ENCODE assay signal across 15 mouse cellular contexts in genomic region chr14:30106550-30106949, GRCm38 (mm10).
"Had no signal": no experiment of that assay in that cellular context is flagged by ENCODE, and none has a peak within 500 bp of the region (broad histone marks: within the 10 kb centered on the region; RNA-seq: fewer than 3 reads in every experiment).

No protein-coding gene starts in this region.

- H3K36me3 ChIP-seq: liver, embryonic 15.5 days; midbrain, embryonic 12.5 days; midbrain, embryonic 15.5 days; neural tube, embryonic 12.5 days had no signal

- ATAC-seq: liver, postnatal 0 days; lung, postnatal 0 days; midbrain, embryonic 15.5 days had no signal

- H3K4me1 ChIP-seq: megakaryocyte, embryonic 14.5 days; midbrain, embryonic 12.5 days; midbrain, embryonic 15.5 days; neural tube, embryonic 12.5 days had no signal

- H3K27ac ChIP-seq: liver, embryonic 15.5 days; lung, embryonic 15.5 days; macrophage; midbrain, embryonic 12.5 days; midbrain, embryonic 15.5 days; neural tube, embryonic 12.5 days had no signal

- H3K9me3 ChIP-seq: liver, embryonic 15.5 days; lung, embryonic 15.5 days; megakaryocyte, embryonic 14.5 days; midbrain, embryonic 12.5 days; midbrain, embryonic 15.5 days; neural tube, embryonic 12.5 days had no signal

- DNase-seq: liver, postnatal 0 days; lung, adult 2 months; lung, postnatal 14 days; lung, postnatal 36 days; right cerebral cortex, postnatal 14 days; thymus, adult 18-20 months; thymus, postnatal 36 days had no signal

- H3K9ac ChIP-seq: liver, embryonic 15.5 days; liver, postnatal 0 days; lung, embryonic 15.5 days; midbrain, embryonic 12.5 days; midbrain, embryonic 15.5 days; neural tube, embryonic 12.5 days had no signal

- H3K4me3 ChIP-seq: liver, embryonic 15.5 days; lung, embryonic 15.5 days; megakaryocyte, embryonic 14.5 days; midbrain, embryonic 12.5 days; midbrain, embryonic 15.5 days; neural tube, embryonic 12.5 days had no signal

- H3K4me2 ChIP-seq: liver, embryonic 15.5 days; lung, embryonic 15.5 days; midbrain, embryonic 12.5 days; midbrain, embryonic 15.5 days; neural tube, embryonic 12.5 days had no signal

- H3K27me3 ChIP-seq: liver, embryonic 15.5 days; lung, embryonic 15.5 days; midbrain, embryonic 12.5 days; midbrain, embryonic 15.5 days; neural tube, embryonic 12.5 days had no signal
